Mouse (Mus musculus) thymus, adult 2 months (tissue): ENCODE data around the gene Hdgfl3.

Experiments used
- CTCF ChIP-seq: fragments of 200-500 bp; IDR thresholded peaks from 2 replicates; pipeline ENCODE4 v1.5.1; 2012; ENCODE audit warnings: mild to moderate bottlenecking, control low read depth, low read length, moderate library complexity, borderline replicate concordance; ENCODE audit not compliant: control insufficient read depth, poor library complexity, insufficient read depth; ENCODE audit errors: extremely low read depth
- POLR2A ChIP-seq: fragments of 200-500 bp; IDR thresholded peaks from 2 replicates; pipeline ENCODE4 v1.6.1; 2012; ENCODE audit warnings: mild to moderate bottlenecking, low read length, control low read depth, moderate library complexity; ENCODE audit not compliant: control insufficient read depth, poor library complexity, insufficient read depth; ENCODE audit errors: extremely low read depth

DNA sequence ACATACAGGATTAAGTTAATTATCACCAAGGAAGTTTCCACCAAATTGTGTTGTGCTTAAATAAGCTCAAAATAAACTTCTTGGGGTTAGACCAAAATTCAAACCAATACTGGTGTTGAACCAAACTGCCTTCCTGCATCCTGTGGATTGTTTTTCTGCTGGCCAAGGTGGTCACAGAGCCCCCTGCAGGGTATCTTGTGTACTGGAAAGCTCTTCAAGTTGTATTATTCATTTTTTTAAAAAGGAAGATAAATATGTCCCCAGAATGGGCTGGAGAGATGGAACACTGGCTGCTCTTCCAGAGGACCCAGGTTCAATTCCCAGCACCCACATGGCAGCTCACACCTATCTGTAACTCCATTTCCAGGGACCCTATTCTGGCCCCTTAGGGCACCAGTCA, 99.4 kb downstream of the Hdgfl3 start:
- TF ChIP-seq POLR2A (no peak), CTCF (no peak)
